Mouse (Mus musculus) left cerebral cortex, adult 8-10 months (tissue): Measurements from ENCODE around the gene Hpd. TPM values are rescaled to one million over a fixed set of nuclear protein-coding genes. Genes with fewer than 3 reads are reported as not detected.
A peak's percentile ranks its signal among the peaks of the same experiment; 100 is the strongest.
"Not testable (repeated sequence)": the region's sequence is repeated elsewhere in the genome, so short reads cannot be mapped to it uniquely, and the experiment has no call there.

Source experiments
- DNase-seq, 2 experiments: peaks; one replicate each; pipeline ENCODE4 v3.0.0; 2022; ENCODE audit warnings: low spot score in 2 of 2
- total RNA-seq, 4 experiments: library from RNA; stranded (reverse); gene quantifications; 2 replicates each; pipeline ENCODE4 v1.2.4; 2022

Gene Hpd
- total RNA-seq: not detected

- no peak for DNase-seq
Observed at GRCm38 (mm10) chr5:123182651-123183050, at the start of gene Hpd. Gene Hpd, minus strand, starts transcription at chr5:123182727.

DNA sequence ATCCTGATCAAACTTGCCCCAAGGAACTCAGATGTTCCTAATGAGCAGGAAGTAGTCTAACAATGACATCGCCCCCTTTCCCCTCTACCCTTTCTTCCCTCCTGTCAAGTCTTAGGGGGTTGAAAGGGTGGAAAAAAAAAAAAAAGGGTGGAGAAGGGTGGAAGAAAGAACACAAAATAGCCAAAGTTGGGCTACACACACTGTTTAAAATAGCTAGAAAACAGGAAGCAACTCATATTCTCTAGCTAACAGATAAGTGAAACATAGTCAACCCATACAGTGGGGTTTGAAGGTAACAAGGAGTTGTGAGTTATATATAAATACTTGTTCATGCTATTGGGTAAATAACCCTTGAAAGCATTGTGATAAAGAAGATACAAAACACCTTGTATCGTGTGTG, 49.7 kb upstream of the Hpd start:
- no peak for DNase-seq

DNA sequence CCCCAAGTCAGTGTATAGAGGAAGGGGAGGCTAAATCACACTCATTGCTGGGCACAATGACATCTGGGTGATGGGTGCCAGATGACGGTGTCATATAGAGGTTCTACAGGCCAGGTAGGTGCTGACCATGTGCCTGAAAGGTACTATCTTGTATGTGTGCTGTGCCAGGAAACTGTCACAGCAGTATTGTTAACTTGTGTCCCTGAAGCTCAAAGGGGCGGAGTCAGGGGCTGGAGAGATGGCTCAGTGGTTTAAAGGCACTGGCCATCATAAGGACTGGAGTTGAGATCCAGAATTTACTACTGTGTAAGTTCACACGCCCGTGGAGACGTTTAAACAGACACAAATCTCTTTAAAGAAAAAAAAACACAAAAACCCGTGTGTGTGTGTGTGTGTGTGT, 46.8 kb upstream of the Hpd start:
- DNase-seq: no peak

DNA sequence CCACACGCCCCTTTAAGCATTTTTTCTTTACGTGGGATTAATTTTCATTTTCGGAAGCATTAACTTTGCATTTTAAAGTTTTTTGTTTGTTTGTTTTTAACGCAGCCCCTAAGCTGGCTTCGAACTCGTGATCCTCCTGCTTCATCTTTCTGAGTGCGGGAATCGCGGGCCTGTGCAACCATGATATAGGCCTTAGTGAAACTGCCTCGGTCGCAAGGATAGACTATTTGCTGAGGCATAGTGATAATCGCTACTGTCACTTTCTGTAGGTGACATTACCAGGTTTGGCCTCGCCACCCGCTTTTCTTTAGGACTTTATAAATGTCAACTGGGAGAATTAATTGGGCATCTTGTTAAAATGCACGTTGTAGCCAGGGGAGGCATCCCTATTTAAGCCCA, 46.0 kb upstream of the Hpd start:
- DNase-seq: no peak

- DNase-seq: peak; percentile 96 to 97
Observed at GRCm38 (mm10) chr5:123227762-123228523, 45.4 kb upstream of the Hpd start.

DNA sequence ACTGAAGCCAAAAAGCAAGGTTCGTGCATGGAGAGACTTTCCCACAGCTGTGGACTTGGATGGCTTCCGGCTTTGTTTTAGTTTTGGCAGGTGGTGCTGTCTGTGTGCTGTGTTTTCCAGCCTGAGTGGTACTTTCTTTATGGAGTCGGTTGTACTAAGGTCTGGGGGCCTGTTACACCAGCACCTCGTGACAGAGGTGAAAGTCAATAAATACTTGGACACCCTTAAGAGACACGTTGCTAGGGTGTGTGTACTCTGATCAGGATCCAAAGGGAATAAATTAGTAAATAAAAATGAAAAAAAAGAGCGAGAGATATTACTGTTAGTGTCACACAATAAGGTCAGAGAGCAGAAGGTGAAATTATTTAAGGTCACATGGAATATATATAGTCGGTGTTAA, 44.3 kb upstream of the Hpd start:
- no peak for DNase-seq

DNA sequence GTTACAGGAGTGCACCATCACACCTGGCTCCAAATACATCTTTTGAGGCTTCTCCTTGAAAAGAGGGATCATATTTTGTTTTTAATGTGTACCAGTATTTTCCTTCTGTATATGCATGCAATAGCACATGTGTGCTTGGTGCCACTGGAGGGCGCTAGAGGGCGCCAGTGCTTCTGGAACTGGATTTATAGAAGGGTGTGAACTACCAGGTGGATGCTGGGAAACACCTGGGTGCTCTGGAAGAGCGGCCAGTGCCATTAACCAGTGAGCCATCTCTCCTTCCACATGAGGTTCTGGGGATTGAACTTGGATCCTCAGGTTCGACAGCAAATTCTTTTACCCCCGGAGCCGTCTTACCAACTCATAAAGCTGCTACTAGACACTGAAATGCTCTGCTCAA, 41.3 kb upstream of the Hpd start:
- DNase-seq: not testable (repeated sequence)

DNA sequence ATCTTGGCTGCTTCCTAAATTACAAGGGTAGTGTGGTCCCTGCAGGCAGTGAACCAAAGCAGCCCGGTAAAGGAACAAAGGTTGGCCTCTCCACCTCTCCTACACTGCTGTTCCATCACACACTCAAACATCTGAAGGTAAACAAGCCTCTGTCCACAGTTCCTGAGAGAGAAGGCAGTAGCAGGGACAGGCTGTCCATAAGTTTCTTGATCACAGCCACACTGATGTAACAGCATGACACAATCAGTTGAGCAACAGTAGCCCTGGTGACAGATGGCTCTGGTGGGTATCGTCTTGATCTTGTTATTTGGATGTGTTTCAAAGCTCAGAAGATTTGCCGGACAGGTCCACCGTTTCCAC, 40.5 kb upstream of the Hpd start:
- no peak for DNase-seq

DNA sequence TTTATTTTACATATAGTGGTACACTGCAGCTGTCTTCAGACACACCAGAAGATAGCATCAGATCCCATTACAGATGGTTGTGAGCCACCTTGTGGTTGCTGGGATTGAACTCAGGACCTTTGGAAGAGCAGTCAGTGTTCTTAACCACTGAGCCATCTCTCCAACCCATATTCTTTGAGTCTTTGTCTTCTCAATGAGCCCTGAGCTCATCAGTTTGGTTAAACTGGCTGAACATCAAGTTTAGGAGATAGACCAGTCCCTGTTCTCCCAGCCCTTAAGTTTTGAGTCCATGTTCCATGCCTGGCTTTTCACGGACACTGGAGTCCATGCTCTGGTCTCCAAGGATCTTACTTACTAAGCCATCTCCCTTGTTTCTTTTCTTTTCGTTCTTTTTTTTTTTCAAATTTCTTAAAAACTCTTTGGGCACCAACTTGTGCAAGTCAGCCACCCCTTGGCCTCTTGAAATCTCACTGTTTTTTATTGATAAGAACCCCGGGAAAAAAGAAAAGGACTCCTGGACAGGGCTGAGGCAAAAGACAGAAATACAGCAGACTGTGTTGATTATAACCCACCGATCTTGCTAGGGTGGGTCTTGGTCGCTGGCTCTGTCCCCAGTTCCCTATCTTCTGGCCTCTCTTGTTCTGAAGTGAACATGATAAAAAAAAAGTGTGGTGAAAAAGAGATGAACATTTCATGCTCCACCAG, 40.0 kb upstream of the Hpd start:
- not testable (repeated sequence) for DNase-seq

- not testable (repeated sequence) for DNase-seq
Observed at GRCm38 (mm10) chr5:123203591-123203990, 21.1 kb upstream of the Hpd start.

- not testable (repeated sequence) for DNase-seq
Observed at GRCm38 (mm10) chr5:123202771-123203170, 20.2 kb upstream of the Hpd start.

GRCm38 (mm10) chr5:123201987-123202386, 19.5 kb upstream of the Hpd start:
- DNase-seq: no peak

DNA sequence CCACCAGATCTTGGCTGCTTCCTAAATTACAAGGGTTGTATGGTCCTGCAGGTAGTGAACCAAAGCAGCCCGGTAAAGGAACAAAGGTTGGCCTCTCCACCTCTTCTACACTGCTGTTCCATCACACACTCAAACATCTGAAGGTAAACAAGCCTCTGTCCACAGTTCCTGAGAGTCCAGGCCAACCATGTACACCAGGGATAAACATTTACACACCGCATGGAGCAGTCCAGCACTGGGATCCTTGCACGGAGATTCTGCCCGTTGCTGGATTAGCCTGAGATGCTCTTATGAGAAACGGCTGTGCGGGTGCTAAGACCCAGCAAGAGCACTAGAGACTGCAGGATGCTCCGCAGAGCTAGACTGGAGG, 19.0 kb upstream of the Hpd start:
- no peak for DNase-seq

DNA sequence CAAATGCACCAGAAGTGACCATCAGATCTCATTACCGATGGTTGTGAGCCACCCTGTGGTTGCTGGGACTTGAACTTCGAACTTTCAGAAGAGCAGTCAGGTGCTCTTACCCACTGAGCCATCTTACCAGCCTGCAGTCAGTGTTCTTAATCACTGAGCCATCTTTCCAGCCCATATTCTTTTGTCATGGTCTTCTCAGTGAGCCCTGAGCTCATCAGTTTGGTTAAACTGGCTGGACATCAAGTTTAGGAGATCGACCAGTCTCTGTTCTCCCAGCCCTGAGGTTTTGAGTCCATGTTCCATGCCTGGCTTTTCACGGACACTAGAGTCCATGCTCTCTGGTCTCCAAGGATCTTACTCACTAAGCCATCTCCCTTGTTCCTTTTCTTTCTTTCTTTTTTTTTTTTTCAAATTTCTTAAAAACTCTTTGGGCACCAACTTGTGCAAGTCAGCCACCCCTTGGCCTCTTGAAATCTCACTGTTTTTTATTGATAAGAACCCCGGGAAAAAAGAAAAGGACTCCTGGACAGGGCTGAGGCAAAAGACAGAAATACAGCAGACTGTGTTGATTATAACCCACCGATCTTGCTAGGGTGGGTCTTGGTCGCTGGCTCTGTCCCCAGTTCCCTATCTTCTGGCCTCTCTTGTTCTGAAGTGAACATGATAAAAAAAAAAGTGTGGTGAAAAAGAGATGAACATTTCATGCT, 18.4 kb upstream of the Hpd start:
- not testable (repeated sequence) for DNase-seq

DNA sequence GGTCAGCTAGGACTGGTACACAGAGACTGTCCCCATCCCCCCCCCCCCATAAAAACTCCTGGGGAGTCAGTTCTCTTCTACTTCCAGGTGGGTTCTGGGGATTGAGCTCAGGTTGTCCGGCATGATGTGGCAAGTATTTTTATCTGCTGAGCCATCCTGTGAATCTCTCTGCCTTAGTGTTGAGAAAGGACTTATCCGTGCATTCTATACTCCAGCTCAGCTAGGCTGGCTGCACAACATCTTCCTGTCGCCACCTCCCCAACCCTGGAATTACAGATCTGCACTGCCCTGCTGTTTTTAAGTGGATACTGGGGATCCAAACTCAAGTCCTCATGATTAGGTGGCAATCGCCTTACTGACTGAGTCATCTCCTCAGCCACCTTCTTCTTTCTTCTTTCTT, 16.0 kb upstream of the Hpd start:
- DNase-seq: no peak

- no peak for DNase-seq
Observed at GRCm38 (mm10) chr5:123196746-123197145, 14.2 kb upstream of the Hpd start.

GRCm38 (mm10) chr5:123195500-123196000, 13.0 kb upstream of the Hpd start:
- DNase-seq: no peak

DNA sequence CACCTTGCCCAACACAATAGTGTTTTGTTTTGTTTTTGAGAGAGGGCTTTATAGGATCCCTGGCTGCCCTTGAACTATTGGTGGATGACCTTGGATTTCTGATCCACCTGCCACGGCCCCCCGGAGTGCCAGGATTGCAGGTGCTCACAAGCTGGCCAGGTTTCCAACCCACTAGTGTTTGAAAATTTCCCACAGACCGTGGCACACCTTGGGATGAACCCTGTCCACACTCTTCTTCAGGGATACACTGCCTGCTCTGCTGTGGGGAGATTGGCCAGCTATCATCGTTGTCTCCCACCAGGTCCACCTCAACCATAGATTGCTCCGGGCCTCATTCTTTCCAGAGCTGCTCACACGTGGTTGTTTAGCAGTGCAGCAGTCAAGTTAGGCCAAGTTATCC, 12.3 kb upstream of the Hpd start:
- no peak for DNase-seq

GRCm38 (mm10) chr5:123193436-123193835, 10.9 kb upstream of the Hpd start:
- no peak for DNase-seq

- DNase-seq: no peak
Observed at GRCm38 (mm10) chr5:123192606-123193150, 10.2 kb upstream of the Hpd start.

- DNase-seq: no peak
Observed at GRCm38 (mm10) chr5:123191427-123191826, 8.9 kb upstream of the Hpd start.

DNA sequence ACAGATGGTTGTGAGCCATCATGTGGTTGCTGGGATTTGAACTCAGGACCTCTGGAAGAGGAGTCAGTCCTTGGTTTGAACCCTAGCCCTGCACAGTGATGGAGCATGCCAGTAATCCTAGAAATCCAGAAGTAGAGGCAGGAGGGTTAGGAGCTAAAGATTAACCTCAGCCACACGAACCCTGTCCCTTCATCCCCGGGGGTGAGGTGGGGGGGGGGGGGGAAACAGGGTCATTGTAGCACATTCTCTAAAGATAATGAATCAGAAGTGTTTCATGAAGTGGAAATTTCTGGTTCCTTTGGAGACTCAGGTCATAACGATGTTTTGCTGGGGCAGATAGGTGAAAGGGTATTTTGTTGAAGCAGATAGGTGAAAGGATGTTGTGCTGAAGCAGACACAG, 8.4 kb upstream of the Hpd start:
- DNase-seq: no peak
